Mouse (Mus musculus) MEL (cell line): Measurements from ENCODE around the gene Creb3l2.

Source experiments
- ETS1 ChIP-seq: IDR thresholded peaks from 2 replicates; pipeline ENCODE4 v1.6.1; 2012; ENCODE audit warnings: low read depth, mild to moderate bottlenecking, inconsistent platforms, low read length, improper control_type of control experiment, moderate library complexity
- GATA1 ChIP-seq: IDR thresholded peaks from 2 replicates; pipeline ENCODE4 v1.6.1; 2011; ENCODE audit warnings: low read depth, low read length, improper control_type of control experiment
- POLR2A ChIP-seq, 2 experiments: IDR thresholded peaks; 2 replicates each; pipeline ENCODE4 v1.6.1; 2011 to 2012; ENCODE audit warnings: low read length in 2 of 2, mild to moderate bottlenecking in 2 of 2, control low read depth in 1 of 2, improper control_type of control experiment in 1 of 2, low read depth in 1 of 2, moderate library complexity in 1 of 2; ENCODE audit not compliant: control insufficient read depth in 1 of 2, insufficient read depth in 1 of 2, poor library complexity in 1 of 2
- UBTF ChIP-seq: IDR thresholded peaks from 2 replicates; pipeline ENCODE4 v1.6.1; 2012; ENCODE audit warnings: low read depth, mild to moderate bottlenecking, inconsistent platforms, low read length, improper control_type of control experiment, moderate library complexity, borderline replicate concordance; ENCODE audit not compliant: insufficient read depth
- USF1 ChIP-seq: IDR thresholded peaks from 2 replicates; pipeline ENCODE4 v1.6.1; 2014; ENCODE audit warnings: low read depth, mild to moderate bottlenecking, inconsistent platforms, low read length, improper control_type of control experiment, moderate library complexity
- ZC3H11A ChIP-seq: IDR thresholded peaks from 2 replicates; pipeline ENCODE4 v1.6.1; 2012; ENCODE audit warnings: low read depth, mild to moderate bottlenecking, inconsistent platforms, low read length, improper control_type of control experiment

GRCm38 (mm10) chr6:37364361-37364760, 77.6 kb downstream of the Creb3l2 start:
- TF ChIP-seq ZC3H11A (no peak), POLR2A (IDR thresholded peaks at IDR 0.05; ENCODE audit: control insufficient read depth in 1 of 2, insufficient read depth in 1 of 2, low read depth in 1 of 2, low read length in 2 of 2, poor library complexity in 1 of 2) (no peak), USF1 (no peak), GATA1 (no peak), UBTF (no peak), ETS1 (no peak)
